Mouse (Mus musculus) C2C12 (cell line): ENCODE measurements at regions not wholly inside any gene's neighbourhood (a gene's known extent, or its start where the extent isn't known, plus 50 kb on each side); places are given as distances from the start of the nearest gene placed in this dataset.

Experiments used
- CEBPB ChIP-seq: IDR thresholded peaks from one replicate; pipeline ENCODE4 v1.6.1; 2011; ENCODE audit warnings: low read depth, mild to moderate bottlenecking, control low read depth, moderate library complexity
- CTCF ChIP-seq: IDR thresholded peaks from one replicate; pipeline ENCODE4 v1.5.1; 2011; ENCODE audit not compliant: control insufficient read depth, insufficient read depth, insufficient read length
- FOSL1 ChIP-seq: IDR thresholded peaks from one replicate; pipeline ENCODE4 v1.8.0; 2011; ENCODE audit warnings: mild to moderate bottlenecking, low read length; ENCODE audit not compliant: poor library complexity, insufficient read depth, severe bottlenecking
- MAX ChIP-seq: IDR thresholded peaks from one replicate; pipeline ENCODE4 v1.6.1; 2011; ENCODE audit warnings: mild to moderate bottlenecking, control low read depth
- MYOD1 ChIP-seq: IDR thresholded peaks from one replicate; pipeline ENCODE4 v1.6.1; 2011; ENCODE audit warnings: low read depth; ENCODE audit not compliant: control insufficient read depth, insufficient read length
- MYOG ChIP-seq: IDR thresholded peaks from one replicate; pipeline ENCODE4 v1.6.1; 2011; ENCODE audit not compliant: control insufficient read depth, insufficient read length; ENCODE audit errors: extremely low read depth
- USF1 ChIP-seq: IDR thresholded peaks from one replicate; pipeline ENCODE4 v1.6.1; 2011; ENCODE audit warnings: low read depth, mild to moderate bottlenecking, control low read depth, moderate library complexity

GRCm38 (mm10) chr16:42803609-42804008 lies 72.1 kb upstream of the Zbtb20 start:
- TF ChIP-seq CTCF (no peak), MAX (no peak), USF1 (no peak), MYOD1 (no peak), CEBPB (no peak), MYOG (no peak), FOSL1 (no peak)
